Mouse (Mus musculus) brown adipose tissue, adult 24 weeks (tissue): ENCODE results near the gene Smarcd3. TPM values are rescaled to one million over a fixed set of nuclear protein-coding genes. Genes with fewer than 3 reads are reported as not detected.

Experiments used
- H3K27ac ChIP-seq: fragments of 200-500 bp; replicated peaks from 2 replicates; pipeline ENCODE4 v1.5.1; 2012; ENCODE audit warnings: low read depth, mild to moderate bottlenecking, low read length
- H3K4me1 ChIP-seq: fragments of 200-500 bp; 2 replicates; pipeline ENCODE4 v1.6.1; 2012; ENCODE audit warnings: low read length, mixed read lengths; ENCODE audit not compliant: control insufficient read depth, insufficient read depth, insufficient read length
- H3K4me3 ChIP-seq: fragments of 200-500 bp; 2 replicates; pipeline ENCODE4 v1.5.1; 2012; ENCODE audit warnings: low read depth, mild to moderate bottlenecking, low read length, moderate library complexity; ENCODE audit not compliant: insufficient read depth
- polyA plus RNA-seq: library from polyadenylated mRNA; stranded (reverse); fragments of >200 nt; gene quantifications from 2 replicates; pipeline ENCODE4 v1.2.4, GENCODE M21; 2012; ENCODE audit not compliant: missing spikeins, insufficient read depth, insufficient read length

Smarcd3 gene
- polyA plus RNA-seq, 1 experiment, result 15.3 TPM

DNA sequence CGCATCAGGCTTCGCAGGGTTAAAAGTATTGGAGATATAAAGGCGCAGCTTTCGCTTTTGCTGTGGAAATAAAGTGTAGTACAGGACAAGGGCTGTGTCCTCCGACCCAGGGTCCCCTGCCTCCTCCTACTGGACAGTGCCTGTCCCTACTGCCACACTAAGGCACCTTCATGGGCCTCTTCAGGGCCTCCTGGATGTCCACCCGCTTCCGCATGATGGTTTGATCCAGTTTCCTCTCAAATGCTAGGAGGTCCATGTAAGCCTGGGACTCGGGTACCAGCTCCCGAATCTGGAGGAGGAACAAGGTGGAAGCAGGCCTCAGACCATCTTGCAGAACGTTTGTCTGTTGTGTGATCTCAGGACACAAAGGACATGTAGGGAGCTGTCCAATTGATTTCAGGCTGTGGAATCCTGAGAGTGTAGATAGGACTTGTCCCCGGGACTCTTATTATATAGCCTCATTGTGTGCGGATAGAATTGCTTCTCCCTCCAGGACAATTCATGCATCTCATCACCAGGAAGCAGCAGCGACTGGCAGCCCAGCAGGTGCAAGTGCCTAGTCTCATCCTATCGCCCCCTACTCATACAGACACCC, 28.3 kb downstream of the Smarcd3 start:
- H3K4me1 ChIP-seq, result peaks cover 4% of the 10 kb centered on the region
- H3K27ac ChIP-seq, result no peak overlapping the region
- no peak overlapping the region for H3K4me3 ChIP-seq

DNA sequence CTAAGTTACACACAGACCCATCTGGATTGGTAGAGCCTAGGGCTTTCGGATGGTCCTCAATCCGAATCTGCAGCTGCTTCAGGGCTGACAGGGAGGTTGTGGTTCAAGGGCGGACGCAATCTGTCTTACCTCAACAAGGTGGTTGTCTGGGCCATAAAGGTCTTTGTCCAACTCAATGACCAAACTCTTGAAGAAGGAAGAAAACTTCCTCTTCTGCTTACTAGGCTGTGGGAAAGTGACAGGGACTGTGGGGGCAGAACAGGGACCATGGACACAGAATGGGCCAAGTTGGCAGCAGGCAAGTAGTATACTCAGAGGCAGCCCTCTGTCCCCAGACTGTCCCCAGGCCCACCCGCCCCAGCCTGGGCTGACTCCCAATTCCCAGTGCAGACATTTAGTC, 28.9 kb downstream of the Smarcd3 start:
- Histone ChIP-seq H3K27ac (no peak overlapping the region), H3K4me3 (no peak overlapping the region), H3K4me1 (0 out of 2 replicates have a peak, but pooled peaks cover 3% of the 10 kb centered on the region)

DNA sequence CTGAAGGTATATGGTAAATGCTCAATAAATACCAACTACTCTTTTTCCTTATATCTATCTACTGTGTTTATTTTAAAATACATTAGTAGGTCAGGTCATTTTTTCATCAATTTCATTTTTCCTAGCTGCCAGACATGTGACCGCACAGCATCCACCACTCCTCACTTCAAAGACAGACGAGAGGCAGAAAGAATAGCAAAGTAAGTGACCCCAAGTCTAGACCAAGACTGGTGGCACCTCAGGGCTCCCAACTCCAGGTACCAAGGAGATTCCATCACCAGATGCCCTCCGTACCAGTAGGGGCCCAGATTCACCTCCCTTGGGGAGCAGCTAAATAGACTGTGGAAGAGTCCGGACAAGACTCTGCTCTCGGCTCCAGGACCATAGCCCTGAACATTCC, 29.9 kb downstream of the Smarcd3 start:
- Histone ChIP-seq H3K27ac (no peak overlapping the region), H3K4me3 (no peak overlapping the region), H3K4me1 (0 out of 2 replicates have a peak, but pooled peaks cover 3% of the 10 kb centered on the region)

GRCm38 (mm10) chr5:24593928-24594327, 30.3 kb downstream of the Smarcd3 start:
- no peak overlapping the region for H3K27ac ChIP-seq

DNA sequence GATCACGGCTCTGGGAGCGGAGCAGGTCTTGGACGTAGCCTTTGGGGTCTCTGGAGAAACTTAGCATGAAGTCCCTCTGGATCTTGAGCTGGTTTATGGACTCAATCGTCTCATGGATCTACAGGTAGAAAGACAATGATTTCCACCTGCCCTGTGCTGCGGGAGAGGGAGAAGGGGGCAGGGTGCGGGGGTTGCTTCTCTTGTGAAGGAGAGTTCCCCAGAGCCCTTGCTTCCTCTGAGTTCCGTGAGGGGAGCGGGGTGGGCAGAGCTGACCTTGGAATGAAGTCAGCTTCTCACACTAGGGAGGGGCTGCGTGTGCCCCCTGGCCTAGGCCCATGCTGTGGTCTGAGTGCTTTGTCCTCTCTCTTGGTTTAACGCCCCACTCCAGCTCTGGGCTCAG, 31.0 kb downstream of the Smarcd3 start:
- Histone ChIP-seq H3K27ac (no peak overlapping the region), H3K4me1 (0 out of 2 replicates have a peak, but pooled peaks cover 3% of the 10 kb centered on the region)

More at GRCm38 (mm10) chr5:24593928-24594327, 30.3 kb downstream of the Smarcd3 start:
- no peak overlapping the region for H3K4me3 ChIP-seq
- H3K4me1 ChIP-seq, result 0 out of 2 replicates have a peak, but pooled peaks cover 3% of the 10 kb centered on the region

DNA sequence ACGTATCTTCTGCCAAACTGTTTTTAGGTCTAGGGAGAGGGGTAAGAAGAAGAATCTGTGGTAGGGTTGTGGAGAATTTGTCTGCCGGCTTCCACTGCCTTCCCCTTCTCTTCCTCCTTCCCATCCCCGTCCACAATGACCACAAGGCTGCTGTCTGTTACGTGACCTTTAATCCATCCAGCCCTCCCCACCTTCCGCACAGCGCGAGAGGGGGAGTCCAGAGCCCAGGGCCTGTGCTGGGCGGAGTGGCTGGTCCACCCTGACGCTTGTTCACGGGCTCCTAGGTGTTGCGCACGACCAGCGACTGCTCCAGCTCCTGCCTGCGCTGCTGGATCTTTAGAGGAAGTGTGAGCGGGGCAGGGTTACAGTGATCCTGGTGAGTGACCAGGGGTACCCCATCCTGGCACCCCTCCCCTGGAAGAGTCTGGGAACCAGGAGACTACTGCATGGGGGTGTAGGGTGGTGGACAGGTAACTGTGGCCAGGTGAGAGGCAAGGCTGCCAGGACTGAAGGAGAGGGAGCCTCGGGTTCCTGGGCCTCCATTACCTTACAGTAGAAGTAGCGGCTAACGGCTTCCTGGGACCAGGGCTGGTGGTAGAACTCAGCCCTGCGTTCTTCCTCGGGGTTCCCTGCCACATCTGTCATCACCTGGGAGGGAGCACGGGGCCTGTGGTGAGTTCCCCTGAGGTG, 31.6 kb downstream of the Smarcd3 start:
- no peak overlapping the region for H3K27ac ChIP-seq
- peak overlapping the region; percentile 46 for H3K4me3 ChIP-seq
- H3K4me1 ChIP-seq, result peaks cover 5% of the 10 kb centered on the region

More for the DNA sequence above, 31.0 kb downstream of the Smarcd3 start:
- H3K4me3 ChIP-seq, result no peak overlapping the region

DNA sequence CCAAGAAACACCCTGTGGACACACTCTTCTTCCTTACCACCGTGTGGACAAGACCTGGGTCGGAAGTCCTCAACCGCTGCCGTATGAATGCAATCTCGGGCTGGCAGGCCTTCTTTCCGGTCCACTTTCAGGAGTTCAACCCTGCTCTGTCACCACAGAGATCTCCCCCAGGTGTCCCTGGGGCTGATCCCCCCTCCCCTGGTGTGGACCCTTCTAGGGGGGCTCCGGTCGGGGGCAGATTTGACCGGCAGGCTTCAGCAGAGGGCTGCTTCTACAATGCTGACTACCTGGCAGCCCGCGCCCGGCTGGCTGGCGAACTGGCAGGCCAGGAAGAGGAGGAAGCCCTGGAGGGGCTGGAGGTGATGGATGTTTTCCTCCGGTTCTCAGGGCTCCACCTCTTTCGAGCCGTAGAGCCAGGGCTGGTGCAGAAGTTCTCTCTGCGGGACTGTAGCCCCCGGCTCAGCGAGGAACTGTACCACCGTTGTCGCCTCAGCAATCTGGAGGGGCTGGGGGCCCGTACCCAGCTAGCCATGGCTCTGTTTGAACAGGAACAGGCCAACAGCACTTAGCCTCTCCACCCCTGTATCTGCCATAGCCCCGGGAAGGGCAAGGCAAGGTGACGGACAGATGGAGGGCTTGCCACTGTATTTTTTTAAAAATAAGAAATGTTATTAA, 32.3 kb downstream of the Smarcd3 start:
- peak overlapping the region; percentile 46 for H3K4me3 ChIP-seq
- peaks cover 6% of the 10 kb centered on the region for H3K4me1 ChIP-seq
- H3K27ac ChIP-seq, result 0 out of 2 replicates have a peak overlapping the region, but pooled peaks have one; percentile 28

GRCm38 (mm10) chr5:24591268-24591721, 32.9 kb downstream of the Smarcd3 start:
- Histone ChIP-seq H3K27ac (no peak overlapping the region; the same call in 1 of the 2 replicates), H3K4me1 (peaks cover 6% of the 10 kb centered on the region), H3K4me3 (peak overlapping the region; percentile 46)

DNA sequence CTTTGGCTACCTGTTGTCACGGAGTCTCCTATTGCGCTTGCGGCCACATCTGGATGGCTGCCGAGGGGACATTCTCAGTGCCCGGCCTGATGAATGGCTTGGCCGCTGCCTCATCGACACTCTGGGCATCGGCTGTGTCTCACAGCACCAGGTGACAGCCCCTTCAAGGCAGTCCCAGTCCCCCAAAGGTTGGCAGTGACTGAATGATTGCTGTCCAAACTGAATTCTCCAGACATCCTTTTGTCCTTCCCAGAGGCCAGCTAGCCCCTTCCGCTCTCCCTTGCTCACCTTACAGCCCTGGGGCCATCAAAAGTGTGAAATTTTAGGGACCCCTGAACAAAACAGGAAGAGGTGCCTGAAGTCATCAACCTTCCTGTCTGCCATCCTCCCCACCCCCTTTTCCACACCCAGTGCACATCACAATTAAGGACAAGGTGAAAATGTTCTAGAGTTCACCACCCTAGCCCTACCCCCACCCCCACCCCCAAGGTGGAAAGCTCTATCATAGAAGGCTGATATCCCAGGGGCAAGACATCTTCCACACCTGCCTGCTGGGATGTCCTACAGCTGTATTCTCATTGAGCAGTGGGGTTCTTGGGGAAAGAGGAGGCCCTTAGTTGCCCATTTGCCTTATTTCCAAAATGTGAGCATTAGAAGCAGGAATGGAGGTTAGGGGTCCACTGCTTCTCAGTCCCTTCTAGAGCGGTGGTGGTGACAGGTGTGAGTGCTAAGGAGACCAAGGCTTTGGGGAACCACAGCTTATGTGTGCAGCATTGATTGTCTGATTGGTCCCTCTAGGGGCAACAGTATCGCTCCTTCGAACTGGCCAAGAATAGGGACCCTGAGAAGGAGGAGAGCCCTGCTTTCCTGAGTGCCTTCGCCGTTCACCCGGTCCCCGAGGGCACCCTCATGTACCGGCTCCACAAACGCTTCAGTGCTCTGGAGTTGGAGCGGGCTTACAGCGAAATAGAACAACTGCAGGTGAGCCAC, 34.4 kb downstream of the Smarcd3 start:
- no peak overlapping the region for H3K27ac ChIP-seq
- H3K4me3 ChIP-seq, result no peak overlapping the region
- peaks cover 6% of the 10 kb centered on the region for H3K4me1 ChIP-seq

GRCm38 (mm10) chr5:24587200-24587577, 37.0 kb downstream of the Smarcd3 start:
- H3K27ac ChIP-seq, result peak overlapping the region; percentile 53
- H3K4me1 ChIP-seq, result peaks cover 6% of the 10 kb centered on the region
- H3K4me3 ChIP-seq, result peak overlapping the region; percentile 93

DNA sequence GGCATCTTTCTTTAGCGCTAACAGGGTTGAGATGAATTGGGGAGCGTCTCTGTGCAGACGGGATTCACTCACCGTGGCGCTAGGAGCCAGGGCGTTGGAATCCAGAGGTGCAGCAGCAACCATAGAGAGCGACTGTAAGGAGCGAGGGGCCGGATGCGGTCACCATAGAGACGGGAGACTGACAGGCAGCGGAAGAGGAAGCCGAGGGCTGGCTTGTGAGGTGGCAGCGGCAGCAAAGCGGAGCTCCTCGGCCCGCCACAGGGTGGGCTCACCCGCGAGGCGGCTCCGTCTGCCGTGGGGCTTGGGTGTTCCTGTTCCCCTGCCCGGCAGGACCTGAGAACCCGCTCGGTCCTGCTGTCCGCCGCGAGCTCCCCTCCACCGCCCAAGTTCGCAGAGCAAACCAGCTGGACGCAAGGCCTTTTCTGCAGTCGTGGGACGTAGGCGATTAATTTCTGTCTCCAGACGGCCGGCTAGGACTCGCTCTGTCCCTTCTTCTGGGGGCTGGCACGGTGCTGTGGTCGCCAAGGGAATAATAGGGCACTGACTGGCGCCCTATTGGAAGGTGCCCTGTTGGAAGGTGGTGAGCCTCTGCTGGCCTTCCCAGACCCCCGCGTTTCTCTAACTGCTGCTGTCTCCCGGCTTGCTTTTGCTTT, 37.5 kb downstream of the Smarcd3 start, which contains the start of gene Chpf2:
Chpf2 (plus strand) TSS at position 195 of the 653 bp plus-strand sequence.
- Histone ChIP-seq H3K27ac (peak within 1 kb of the TSS; percentile 53), H3K4me1 (peaks cover 6% of the 10 kb centered on the region), H3K4me3 (peak within 1 kb of the TSS; percentile 93)

DNA sequence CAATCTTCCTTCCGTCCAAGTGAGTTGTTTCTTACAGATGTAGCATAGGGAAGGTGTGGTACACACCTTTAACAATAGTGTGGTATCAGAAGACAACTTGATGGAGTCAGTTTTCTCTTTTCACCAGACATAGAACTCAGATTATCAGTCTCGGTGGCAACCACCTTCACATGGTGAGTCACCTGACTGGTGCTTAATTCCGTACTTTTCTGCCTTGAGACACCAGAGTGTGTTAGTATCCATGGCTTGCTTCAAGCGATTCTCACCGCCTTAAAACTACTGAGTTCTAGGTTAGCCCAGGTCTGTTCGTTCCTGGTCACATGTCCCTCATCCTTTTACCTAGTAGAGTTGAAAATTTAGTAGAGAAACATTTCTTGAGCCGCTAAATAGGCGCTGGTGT, 38.1 kb downstream of the Smarcd3 start:
- Histone ChIP-seq H3K27ac (peak overlapping the region; percentile 43), H3K4me1 (peaks cover 6% of the 10 kb centered on the region), H3K4me3 (peak overlapping the region; percentile 93)

DNA sequence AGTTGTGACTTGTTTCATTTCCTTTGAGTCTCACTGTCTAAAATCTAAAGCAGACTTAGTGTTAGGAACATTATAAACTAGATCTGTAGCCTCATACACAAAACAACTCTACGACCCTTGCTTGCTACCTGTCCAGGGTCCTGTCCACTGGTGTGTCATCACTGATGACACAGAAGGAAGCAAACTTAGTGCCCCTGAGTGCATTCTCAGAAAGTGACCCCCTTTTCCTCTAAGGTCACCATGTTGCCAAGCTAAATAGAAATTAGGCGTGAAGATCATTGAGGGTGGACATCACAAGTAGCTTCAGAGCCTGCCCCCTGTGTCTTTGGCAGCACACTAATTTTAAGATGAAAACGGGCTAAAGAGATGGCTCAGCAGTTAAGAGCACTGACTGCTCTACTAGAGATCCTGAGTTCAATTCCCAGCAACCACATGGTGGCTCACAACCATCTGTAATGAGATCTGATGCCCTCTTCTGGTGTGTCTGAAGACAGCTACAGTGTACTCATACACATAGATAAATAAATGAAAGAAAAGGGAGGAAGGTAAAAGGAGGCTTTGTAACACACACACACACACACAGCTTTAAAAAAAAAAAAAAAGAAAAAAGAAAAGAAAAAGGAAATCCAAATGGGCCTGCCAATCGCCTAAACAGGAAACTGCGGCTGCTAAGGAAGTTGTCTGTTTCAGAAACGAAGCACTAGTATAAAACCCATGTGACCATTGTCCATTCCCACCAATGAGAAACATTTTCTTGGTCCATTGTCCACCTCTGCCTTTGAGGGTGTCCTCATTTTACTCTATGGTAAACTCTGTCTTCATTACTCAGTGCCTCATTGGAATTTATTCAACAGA, 45.9 kb downstream of the Smarcd3 start:
- Histone ChIP-seq H3K27ac (peak overlapping the region; percentile 85), H3K4me3 (peak overlapping the region; percentile 69), H3K4me1 (peaks cover 5% of the 10 kb centered on the region; the same call in 1 of the 2 replicates)
